Mouse (Mus musculus) midbrain, embryonic 16.5 days (tissue): ENCODE measurements around the gene Nfkbiz. TPM values are rescaled to one million over a fixed set of nuclear protein-coding genes. Genes with fewer than 3 reads are reported as not detected.

Source experiments
- ATAC-seq: fragments of 200-750 bp; cut with Nextera tagmentation; 2 replicates; pipeline ENCODE4 v1.8.0; 2017; ENCODE audit warnings: moderate TSS enrichment
- H3K27ac ChIP-seq: fragments of 300-500 bp; sonication (generic); 2 replicates; pipeline ENCODE4 v1.5.1; 2014; ENCODE audit warnings: mild to moderate bottlenecking, low read length, mixed read lengths
- H3K27me3 ChIP-seq: fragments of 300-500 bp; sonication (generic); 2 replicates; pipeline ENCODE4 v1.6.1; 2014; ENCODE audit warnings: low read depth, low read length, mixed read lengths; ENCODE audit not compliant: control insufficient read depth, insufficient read depth
- H3K36me3 ChIP-seq: fragments of 300-500 bp; sonication (generic); 2 replicates; pipeline ENCODE4 v1.6.1; 2014; ENCODE audit warnings: mild to moderate bottlenecking, low read length, moderate library complexity, mixed read lengths; ENCODE audit not compliant: control insufficient read depth, insufficient read depth
- H3K4me1 ChIP-seq: fragments of 300-500 bp; sonication (generic); 2 replicates; pipeline ENCODE4 v1.6.1; 2014; ENCODE audit warnings: mild to moderate bottlenecking, low read length, mixed read lengths; ENCODE audit not compliant: control insufficient read depth, insufficient read depth
- H3K4me2 ChIP-seq: fragments of 300-500 bp; sonication (generic); 2 replicates; pipeline ENCODE4 v1.6.1; 2014; ENCODE audit warnings: mild to moderate bottlenecking, low read length, mixed read lengths
- H3K4me3 ChIP-seq: fragments of 300-500 bp; sonication (generic); 2 replicates; pipeline ENCODE4 v1.5.1; 2014; ENCODE audit warnings: low read depth, mild to moderate bottlenecking, low read length, moderate library complexity, mixed read lengths
- H3K9ac ChIP-seq: fragments of 300-500 bp; sonication (generic); 2 replicates; pipeline ENCODE4 v1.6.1; 2014; ENCODE audit warnings: low read depth, low read length, mixed read lengths
- H3K9me3 ChIP-seq: fragments of 300-500 bp; sonication (generic); replicated peaks from 2 replicates; pipeline ENCODE4 v1.6.1; 2014; ENCODE audit warnings: mild to moderate bottlenecking, low read length, mixed read lengths; ENCODE audit not compliant: control insufficient read depth, poor library complexity, severe bottlenecking
- WGBS: fragments of 180-500 bp; shearing (Covaris S2); extraction: QIAGEN DNeasy Blood & Tissue Kit; methylation state at CpG from one replicate; pipeline ENCODE4 v1.1.7; 2014; 5-methylcytosine and 5-hydroxymethylcytosine counted together
- polyA plus RNA-seq: library from polyadenylated mRNA; unstranded; fragments of >200 nt; fragmentation: Nextera tagmentation; extraction: Ambion mirVana; gene quantifications from 2 replicates; pipeline ENCODE4 v1.2.1, GENCODE M21; 2015

Nfkbiz gene
- polyA plus RNA-seq, 1 experiment from 2014 or later = 1.3 TPM

GRCm38 (mm10) chr16:55780958-55781558 is 57.6 kb downstream of the Nfkbiz start:
- H3K27me3 ChIP-seq = no peaks in the 10 kb centered on the region
- H3K27ac ChIP-seq = no peak overlapping the region
- H3K9me3 ChIP-seq = no peaks in the 10 kb centered on the region
- 37% methylated on average over 4 of the region's 5 CpGs for WGBS
- H3K9ac ChIP-seq = no peak overlapping the region
- H3K4me1 ChIP-seq = no peaks in the 10 kb centered on the region
- ATAC-seq = no peak
- H3K4me3 ChIP-seq = no peak overlapping the region
- no peak overlapping the region for H3K4me2 ChIP-seq
- H3K36me3 ChIP-seq = no peaks in the 10 kb centered on the region

- H3K4me1 ChIP-seq = no peaks in the 10 kb centered on the region
- WGBS = 93% methylated on average over 11 of the region's 11 CpGs
- no peak for ATAC-seq
- no peak overlapping the region for H3K9ac ChIP-seq
- no peak overlapping the region for H3K4me3 ChIP-seq
- no peaks in the 10 kb centered on the region for H3K9me3 ChIP-seq
- no peak overlapping the region for H3K4me2 ChIP-seq
- no peaks in the 10 kb centered on the region for H3K27me3 ChIP-seq
- no peak overlapping the region for H3K27ac ChIP-seq
- H3K36me3 ChIP-seq = no peaks in the 10 kb centered on the region
These were observed 62.4 kb downstream of the Nfkbiz start for GRCm38 (mm10) chr16:55776329-55776728.

DNA sequence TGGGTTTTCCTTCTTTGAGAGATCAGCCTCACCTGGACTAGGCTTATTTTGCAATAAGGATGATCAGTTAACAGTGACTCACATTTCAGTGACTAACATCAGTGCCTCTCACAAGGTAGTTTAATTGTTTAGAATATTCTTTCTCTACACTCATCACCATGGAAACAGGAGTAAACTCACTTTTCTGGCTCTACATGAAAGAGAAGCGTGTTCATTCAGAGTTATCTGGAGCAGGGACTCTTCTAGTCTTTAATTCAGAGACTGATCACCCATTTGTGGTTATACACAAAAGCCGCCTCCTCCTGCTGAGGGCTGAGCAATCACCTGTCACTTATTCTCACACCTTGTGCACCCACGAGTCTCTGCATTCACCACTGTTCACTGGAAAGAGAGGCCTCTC is 68.5 kb downstream of the Nfkbiz start:
- WGBS = 79% methylated on average over 3 of the region's 3 CpGs
- H3K4me1 ChIP-seq = no peaks in the 10 kb centered on the region
- no peak overlapping the region for H3K9ac ChIP-seq
- ATAC-seq = no peak; the same call in 1 of the 2 replicates
- H3K27ac ChIP-seq = no peak overlapping the region
- no peak overlapping the region for H3K4me3 ChIP-seq
- H3K4me2 ChIP-seq = no peak overlapping the region
- H3K36me3 ChIP-seq = no peaks in the 10 kb centered on the region
- H3K9me3 ChIP-seq = no peaks in the 10 kb centered on the region
- no peaks in the 10 kb centered on the region for H3K27me3 ChIP-seq

Other genes starting within 250 kb of the Nfkbiz start
- gene Nxpe3, start 56.4 kb upstream of the Nfkbiz start, polyA plus RNA-seq = 1.8 and 2.0 TPM in 2 replicates
- 12.1 and 12.2 TPM in 2 replicates for gene Cep97, start 96.0 kb upstream of the Nfkbiz start, polyA plus RNA-seq
- 436 and 460 TPM in 2 replicates for gene Rpl24, start 127.4 kb upstream of the Nfkbiz start, polyA plus RNA-seq
- 24.6 and 25.4 TPM in 2 replicates for gene Zbtb11, start 135.0 kb upstream of the Nfkbiz start, polyA plus RNA-seq
- gene Pcnp, start 190.8 kb upstream of the Nfkbiz start, polyA plus RNA-seq = 216 and 227 TPM in 2 replicates
- gene Trmt10c, start 198.9 kb upstream of the Nfkbiz start, polyA plus RNA-seq = 18.4 and 20.1 TPM in 2 replicates
- 55.4 and 63.5 TPM in 2 replicates for gene Senp7, start 209.4 kb upstream of the Nfkbiz start, polyA plus RNA-seq